Mouse (Mus musculus) bone marrow macrophage, adult 2 months (primary cell): ENCODE results near the gene Rxfp2. TPM values are rescaled to one million over a fixed set of nuclear protein-coding genes. Genes with fewer than 3 reads are reported as not detected.

Source experiments
- H3K27ac ChIP-seq: 2 replicates; pipeline ENCODE4 v1.5.1; 2012; ENCODE audit warnings: low read depth, low read length; ENCODE audit not compliant: insufficient read depth
- H3K4me1 ChIP-seq: 2 replicates; pipeline ENCODE4 v1.6.1; 2012; ENCODE audit warnings: low read length; ENCODE audit not compliant: control insufficient read depth, insufficient read depth
- H3K4me3 ChIP-seq: 2 replicates; pipeline ENCODE4 v1.5.1; 2012; ENCODE audit warnings: mild to moderate bottlenecking, low read length, moderate library complexity; ENCODE audit not compliant: insufficient read depth
- CTCF ChIP-seq: IDR thresholded peaks from 2 replicates; pipeline ENCODE4 v1.5.1; 2012; ENCODE audit warnings: low read depth, mild to moderate bottlenecking, low read length, moderate library complexity
- POLR2A ChIP-seq: IDR thresholded peaks from 2 replicates; pipeline ENCODE4 v1.6.1; 2012; ENCODE audit warnings: mild to moderate bottlenecking, low read depth, low read length, borderline replicate concordance
- polyA plus RNA-seq: library from polyadenylated mRNA; stranded (reverse); fragments of >200 nt; gene quantifications from 2 replicates; pipeline ENCODE4 v1.2.4, GENCODE M21; 2012; ENCODE audit not compliant: missing spikeins, insufficient read depth, insufficient read length

Rxfp2 gene
- polyA plus RNA-seq, 1 experiment, result not detected

DNA sequence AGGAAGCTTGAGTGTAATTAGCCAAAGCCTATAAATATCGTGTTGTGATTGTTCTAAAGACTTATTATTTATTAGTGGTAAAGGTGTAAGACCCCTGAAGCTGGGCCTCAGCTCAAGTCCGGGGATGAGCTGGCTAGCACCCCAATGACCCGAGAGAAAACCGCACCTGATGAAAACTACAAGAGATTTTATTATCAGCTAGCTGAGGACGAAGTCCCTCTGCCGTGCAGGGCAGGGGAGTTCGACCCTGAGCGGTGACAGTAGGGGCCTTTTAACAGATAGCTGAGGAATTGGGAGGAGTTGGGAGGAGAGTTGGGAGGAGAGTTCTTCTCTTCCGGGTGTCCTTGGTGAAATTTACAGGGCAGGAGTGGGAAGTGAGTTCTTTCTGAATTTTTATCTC lies 42.6 kb downstream of the Rxfp2 start:
- no peak overlapping the region for H3K4me3 ChIP-seq
- no peak for TF ChIP-seq POLR2A
- no peak for TF ChIP-seq CTCF
- H3K27ac ChIP-seq, result no peak overlapping the region
- H3K4me1 ChIP-seq, result no peaks in the 10 kb centered on the region

GRCm38 (mm10) chr5:150064286-150064685 lies 45.8 kb downstream of the Rxfp2 start:
- Histone ChIP-seq H3K4me3 (no peak overlapping the region), H3K4me1 (no peaks in the 10 kb centered on the region), H3K27ac (no peak overlapping the region)
- TF ChIP-seq POLR2A (no peak), CTCF (no peak)

DNA sequence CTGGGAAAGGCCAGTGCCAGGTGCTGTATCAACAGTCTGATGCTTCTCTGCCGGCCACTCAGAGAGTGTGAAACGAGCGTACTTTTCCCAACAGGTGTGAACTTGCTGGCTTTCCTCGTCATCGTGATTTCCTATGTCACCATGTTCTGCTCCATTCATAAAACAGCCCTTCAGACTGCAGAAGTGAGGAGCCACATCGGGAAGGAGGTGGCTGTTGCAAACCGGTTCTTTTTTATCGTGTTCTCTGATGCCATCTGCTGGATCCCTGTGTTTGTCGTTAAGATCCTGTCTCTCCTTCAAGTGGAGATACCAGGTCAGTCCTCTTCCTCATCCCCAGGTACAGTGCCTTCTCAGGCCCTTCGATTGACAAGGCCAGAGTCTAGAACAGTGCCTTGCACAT lies 51.6 kb downstream of the Rxfp2 start:
- Histone ChIP-seq H3K4me3 (no peak overlapping the region), H3K4me1 (no peaks in the 10 kb centered on the region), H3K27ac (no peak overlapping the region)
- TF ChIP-seq CTCF, result no peak
- no peak for TF ChIP-seq POLR2A

- Histone ChIP-seq H3K4me3 (no peak overlapping the region), H3K4me1 (no peaks in the 10 kb centered on the region), H3K27ac (no peak overlapping the region)
- TF ChIP-seq POLR2A (no peak), CTCF (no peak)
Measured at GRCm38 (mm10) chr5:150071738-150072137, 53.3 kb downstream of the Rxfp2 start.

DNA sequence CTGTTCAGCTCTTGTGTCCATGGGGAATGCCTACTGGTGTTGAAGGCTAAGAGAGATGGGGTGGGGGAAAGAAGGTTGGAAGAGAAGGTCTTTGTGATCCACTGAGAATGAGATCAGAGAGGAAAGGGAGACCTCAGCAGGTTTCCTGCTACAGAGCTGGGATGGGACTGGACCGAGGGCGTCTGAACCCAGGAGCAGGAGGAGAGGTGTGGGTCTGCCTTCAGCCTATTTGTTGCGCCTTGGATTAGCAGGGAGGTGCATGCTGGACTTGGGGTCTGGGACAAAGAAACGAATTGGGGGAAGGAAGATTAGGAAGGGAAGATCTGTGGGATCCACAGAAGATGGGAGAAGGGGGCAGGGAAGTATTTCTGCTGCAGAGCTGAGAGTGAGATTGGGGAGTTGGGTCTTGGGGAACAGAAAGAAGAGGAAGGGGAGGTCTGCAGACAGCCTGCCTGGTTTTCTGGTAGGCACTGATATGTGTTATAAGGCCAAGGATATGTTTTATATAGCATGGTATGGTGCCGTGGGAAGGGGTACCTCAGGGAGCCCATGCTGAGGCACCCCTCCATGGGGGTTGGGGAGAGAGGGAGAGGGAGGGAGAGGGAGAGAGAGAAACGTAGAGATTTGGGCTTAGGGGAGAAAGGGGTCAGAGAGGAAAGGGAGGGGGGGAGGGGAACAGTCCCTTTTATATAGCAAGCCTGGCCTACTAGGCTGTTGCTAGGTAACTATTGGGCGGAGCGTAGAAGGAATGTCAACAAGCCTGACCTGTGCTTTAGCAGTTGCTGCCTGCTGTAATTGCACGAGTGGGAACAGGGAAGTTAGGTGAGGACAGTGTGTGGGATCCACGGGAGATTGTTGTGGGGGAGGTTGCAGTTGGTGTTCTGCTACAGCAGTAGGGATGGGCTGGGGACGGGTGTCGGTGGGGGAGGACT lies 61.7 kb downstream of the Rxfp2 start:
- Histone ChIP-seq H3K27ac (no peak overlapping the region), H3K4me3 (no peak overlapping the region)
- no peak for TF ChIP-seq CTCF

GRCm38 (mm10) chr5:150082696-150083095 lies 64.2 kb downstream of the Rxfp2 start:
- Histone ChIP-seq H3K27ac (no peak overlapping the region), H3K4me3 (no peak overlapping the region), H3K4me1 (no peaks in the 10 kb centered on the region)
- TF ChIP-seq POLR2A (no peak), CTCF (no peak)

More for the DNA sequence above, 61.7 kb downstream of the Rxfp2 start:
- H3K4me1 ChIP-seq, result no peaks in the 10 kb centered on the region

DNA sequence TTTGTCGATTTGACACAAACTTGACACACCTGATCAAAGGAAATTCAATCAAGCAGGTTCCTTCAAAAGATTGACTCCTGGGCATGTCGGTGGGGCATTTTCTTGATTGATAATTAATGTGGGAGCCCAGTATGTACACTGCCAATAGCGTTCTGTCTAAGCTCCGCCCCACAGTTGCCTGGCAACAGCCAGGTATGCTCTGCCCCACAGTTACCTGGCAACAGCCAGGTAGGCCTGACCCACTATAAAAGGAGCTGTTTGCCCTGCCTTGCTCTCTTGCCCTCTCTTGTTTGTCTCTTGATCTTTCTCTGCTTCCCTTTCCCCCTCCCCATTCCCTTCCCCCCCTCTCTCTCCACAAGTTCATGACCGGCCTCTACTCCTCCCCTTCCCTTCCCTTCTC lies 64.7 kb downstream of the Rxfp2 start:
- H3K4me1 ChIP-seq, result no peaks in the 10 kb centered on the region

DNA sequence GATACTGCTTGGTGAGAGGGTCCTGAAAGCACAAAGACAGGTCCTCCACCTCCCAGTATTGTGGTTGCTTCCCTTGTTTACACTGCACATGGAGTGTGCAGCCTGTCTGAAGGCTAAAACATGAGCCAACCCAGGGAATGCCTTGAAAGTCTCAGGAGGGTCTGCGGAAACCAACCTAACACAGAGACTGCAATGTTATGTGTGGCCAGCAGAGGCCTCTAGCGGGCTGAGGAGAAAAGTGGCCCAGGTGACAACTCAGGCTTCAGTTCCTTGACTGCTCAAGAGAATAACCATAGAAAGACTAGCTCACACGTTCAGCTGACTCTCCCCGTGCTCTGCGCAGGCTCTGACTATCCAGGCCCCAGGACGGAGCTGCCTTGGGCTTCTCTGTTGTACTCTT lies 79.1 kb downstream of the Rxfp2 start:
- Histone ChIP-seq H3K4me1 (peaks cover 15% of the 10 kb centered on the region), H3K27ac (no peak overlapping the region), H3K4me3 (no peak overlapping the region)
- TF ChIP-seq CTCF (peak; percentile 76), POLR2A (no peak)

More for the DNA sequence above, 64.7 kb downstream of the Rxfp2 start:
- Histone ChIP-seq H3K4me3 (no peak overlapping the region), H3K27ac (no peak overlapping the region)
- TF ChIP-seq POLR2A (no peak), CTCF (no peak)

GRCm38 (mm10) chr5:150098754-150099153 lies 80.3 kb downstream of the Rxfp2 start:
- H3K27ac ChIP-seq, result no peak overlapping the region
- TF ChIP-seq CTCF (no peak), POLR2A (no peak)
- peaks cover 17% of the 10 kb centered on the region for H3K4me1 ChIP-seq

DNA sequence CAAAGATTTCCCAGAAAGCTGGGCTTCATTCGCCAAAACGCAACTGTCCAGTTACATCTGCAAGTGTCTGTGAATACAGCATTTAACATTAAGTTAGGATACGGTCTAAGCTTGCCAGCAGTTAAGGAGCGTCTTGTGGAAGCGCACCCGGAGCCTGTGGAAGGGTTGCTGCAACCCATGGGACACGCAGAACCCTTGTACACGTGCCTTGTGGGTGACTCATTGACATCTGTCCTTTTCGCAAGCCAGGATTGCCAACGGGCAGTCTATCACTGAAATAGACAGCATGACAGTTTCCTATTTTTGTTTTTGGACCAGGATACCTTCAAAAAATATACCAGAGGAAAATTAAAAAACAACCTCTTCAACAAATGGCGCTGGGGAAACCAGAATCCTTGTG lies 83.3 kb downstream of the Rxfp2 start:
- Histone ChIP-seq H3K4me3 (no peak overlapping the region), H3K4me1 (peaks cover 17% of the 10 kb centered on the region), H3K27ac (peak overlapping the region; percentile 20; the same call in 1 of the 2 replicates)
- TF ChIP-seq POLR2A (no peak), CTCF (no peak)

More at GRCm38 (mm10) chr5:150098754-150099153, 80.3 kb downstream of the Rxfp2 start:
- no peak overlapping the region for H3K4me3 ChIP-seq

DNA sequence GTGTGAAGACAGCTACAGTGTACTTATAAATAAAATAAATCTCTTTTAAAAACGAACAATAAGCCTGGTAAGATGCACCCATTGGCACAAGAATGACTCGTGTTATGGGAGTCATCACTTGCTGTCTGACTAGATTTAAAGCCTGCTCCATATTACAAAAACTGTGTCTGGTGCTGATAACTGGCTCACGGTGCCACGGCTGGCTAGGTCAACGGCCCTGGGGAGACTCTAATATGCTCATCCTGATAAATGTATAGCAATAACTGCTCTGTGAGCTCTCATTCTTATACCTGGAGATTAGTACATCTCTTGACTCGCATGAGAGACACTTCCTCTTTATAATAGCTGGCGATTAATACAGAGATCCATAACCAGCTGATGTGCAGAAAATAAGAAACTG lies 87.9 kb downstream of the Rxfp2 start:
- TF ChIP-seq POLR2A (no peak), CTCF (no peak)
- H3K4me1 ChIP-seq, result peaks cover 12% of the 10 kb centered on the region
- H3K4me3 ChIP-seq, result no peak overlapping the region
- H3K27ac ChIP-seq, result no peak overlapping the region
